Mouse (Mus musculus) heart, adult 18-20 months (tissue): Measurements from ENCODE around the gene S100a16. TPM values are rescaled to one million over a fixed set of nuclear protein-coding genes. Genes with fewer than 3 reads are reported as not detected.
A peak's percentile ranks its signal among the peaks of the same experiment; 100 is the strongest.

Source experiments
- DNase-seq, 2 experiments: peaks; one replicate each; pipeline ENCODE4 v3.0.0; 2021 to 2022; ENCODE audit warnings: mixed read lengths in 1 of 2
- total RNA-seq, 2 experiments: library from RNA; stranded (reverse); gene quantifications; 2 replicates each; pipeline ENCODE4 v1.2.3; 2021

Gene S100a16
- total RNA-seq, 2 experiments from 2014 or later: 62.9 to 71.8 TPM

- DNase-seq: no peak
These were observed 19.3 kb upstream of the S100a16 start for GRCm38 (mm10) chr3:90517711-90518110.

DNA sequence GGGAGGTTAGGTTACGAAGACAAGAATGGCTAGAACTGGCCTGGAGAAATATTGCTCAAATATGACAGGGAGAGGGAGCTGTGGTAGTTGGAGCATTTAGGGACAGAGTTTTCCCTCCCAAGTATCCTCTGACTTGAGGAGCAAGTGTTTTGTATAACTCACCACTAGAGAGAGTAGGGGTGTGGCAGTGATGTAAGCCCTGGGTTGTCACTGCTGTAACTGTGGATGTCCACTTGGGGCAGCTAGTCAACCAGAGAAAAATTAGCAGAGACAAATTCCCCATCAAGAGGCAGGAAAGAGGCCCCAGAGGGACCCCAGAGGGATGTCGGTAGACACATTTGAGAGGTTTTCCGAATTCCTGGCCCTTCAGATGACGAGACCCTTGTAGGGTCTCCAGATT, 11.6 kb upstream of the S100a16 start:
- DNase-seq: peak; percentile 78 to 80

DNA sequence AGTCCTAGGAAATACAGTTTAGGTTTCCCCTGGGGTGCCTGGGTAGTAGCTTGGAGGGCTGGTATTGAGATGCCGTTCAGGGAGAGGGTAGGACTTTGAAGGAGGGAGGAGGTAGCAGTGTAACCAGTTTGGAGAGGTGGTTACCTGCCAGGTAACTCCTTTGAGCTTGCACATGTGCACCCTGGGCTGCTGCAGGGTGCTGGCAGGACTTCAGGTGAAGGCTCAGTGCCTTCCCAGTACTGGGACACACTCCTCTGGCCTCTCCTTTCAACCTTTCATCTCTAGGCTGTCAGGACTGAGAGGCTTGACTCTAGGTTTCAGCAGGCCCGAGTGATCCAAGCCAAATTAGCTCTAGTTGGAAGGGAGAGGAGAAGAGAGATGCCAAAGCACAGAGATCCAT, 11.0 kb upstream of the S100a16 start:
- DNase-seq: no peak

- DNase-seq: peak in 1 of 2 experiments; percentile 55
These were observed 10.5 kb upstream of the S100a16 start, which contains the start of gene S100a14 for GRCm38 (mm10) chr3:90526580-90526979. TSS of gene S100a14 (plus strand) at chr3:90526856.

- no peak for DNase-seq
These were observed 9.7 kb upstream of the S100a16 start for GRCm38 (mm10) chr3:90527291-90527873.

- no peak for DNase-seq
These were observed 5.3 kb upstream of the S100a16 start for GRCm38 (mm10) chr3:90531713-90532112.

DNA sequence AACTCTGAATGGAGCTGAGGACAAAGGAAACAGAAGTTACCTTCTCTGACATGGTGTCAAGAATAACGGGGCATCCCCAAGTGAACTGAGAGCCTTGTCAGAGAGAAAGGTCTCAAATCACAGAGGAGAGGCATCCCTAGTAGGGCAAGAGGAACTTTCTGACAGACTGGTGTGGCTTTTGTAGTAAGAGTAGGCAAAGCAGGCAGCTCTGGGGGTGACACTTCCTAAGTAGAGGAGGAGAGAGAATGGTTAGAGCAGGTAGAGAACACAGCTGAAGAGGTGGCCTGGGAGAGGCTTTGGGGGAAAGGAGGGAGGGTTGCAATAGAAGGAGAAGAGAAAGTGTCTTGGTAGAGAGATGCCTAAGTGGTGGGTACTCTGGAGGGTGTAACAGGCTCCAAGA, 1.6 kb upstream of the S100a16 start:
- no peak for DNase-seq

DNA sequence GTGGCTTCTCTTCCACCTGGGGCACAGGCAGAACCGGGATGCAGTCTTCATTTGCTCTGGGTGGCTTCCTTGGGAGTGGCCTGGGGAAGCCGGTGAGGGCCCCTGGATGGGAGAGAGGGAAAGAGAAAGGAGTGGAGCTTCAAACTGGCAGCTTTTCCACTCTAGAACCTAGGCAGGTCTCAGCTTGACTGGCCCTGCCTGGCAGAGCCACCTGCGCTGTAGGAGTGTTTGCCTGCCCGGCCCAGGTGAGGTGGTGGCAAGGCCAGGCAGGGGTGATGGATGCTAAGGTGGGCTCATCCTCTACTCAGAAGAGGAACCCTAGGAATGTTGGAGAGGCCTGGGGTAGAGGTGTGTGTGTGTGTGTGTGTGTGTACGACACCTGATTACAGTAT, 847 bp downstream of the S100a16 start:
- no peak for DNase-seq

DNA sequence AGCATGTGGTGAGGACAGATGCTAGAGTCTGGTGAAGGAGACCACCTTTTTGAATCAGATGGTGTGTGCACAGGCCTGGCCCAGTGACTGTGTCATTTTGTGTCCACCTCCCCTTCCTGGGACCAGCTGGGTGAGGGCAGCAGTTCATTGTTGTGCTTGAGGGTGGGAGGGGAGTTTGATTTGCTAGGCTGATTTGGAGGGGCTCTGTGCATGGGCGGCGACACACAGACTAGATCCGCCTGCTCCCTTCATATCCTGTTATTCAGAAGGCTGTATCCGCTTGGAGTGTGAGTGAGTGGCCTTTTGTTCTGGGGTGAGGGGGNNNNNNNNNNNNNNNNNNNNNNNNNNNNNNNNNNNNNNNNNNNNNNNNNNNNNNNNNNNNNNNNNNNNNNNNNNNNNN, 3.9 kb downstream of the S100a16 start:
- DNase-seq: peak; percentile 65 to 82

GRCm38 (mm10) chr3:90549676-90550420, 12.8 kb downstream of the S100a16 start:
- DNase-seq: peak in 1 of 2 experiments; percentile 30

DNA sequence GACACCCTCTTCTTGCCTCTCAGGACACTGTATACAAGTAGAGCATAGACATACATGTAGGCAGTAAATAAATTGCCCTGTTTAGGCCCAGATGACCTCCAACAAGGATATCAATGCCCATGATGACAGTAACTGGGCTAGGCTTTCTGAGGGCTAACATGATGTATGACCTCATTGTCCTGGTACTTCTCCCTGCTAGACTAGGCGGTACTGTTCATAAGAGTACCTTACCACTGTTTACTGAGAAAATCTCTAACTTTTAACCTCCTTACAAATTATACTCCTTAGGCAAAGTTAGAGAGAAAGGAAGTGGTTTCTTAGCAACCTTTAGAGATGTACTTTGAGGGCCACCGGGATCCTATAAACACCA, 13.4 kb downstream of the S100a16 start:
- no peak for DNase-seq

DNA sequence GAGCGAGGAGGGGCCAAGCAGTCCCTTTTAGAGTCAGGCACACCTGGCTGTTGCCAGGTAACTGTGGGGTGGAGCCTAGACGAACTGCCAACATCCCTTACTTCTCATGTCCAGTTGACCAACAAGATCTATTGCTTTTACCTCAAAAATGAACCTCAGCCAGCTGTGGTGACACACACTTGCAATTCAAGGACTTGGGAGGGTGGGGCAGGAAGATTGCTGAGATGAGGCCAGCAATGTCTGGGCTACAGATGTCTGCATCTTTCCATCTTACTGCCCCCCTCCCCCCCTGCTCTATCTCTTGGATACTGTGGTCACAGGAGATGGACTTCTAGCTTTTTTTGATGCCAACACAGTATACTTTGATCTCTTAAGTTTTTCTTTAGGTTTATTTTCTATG, 15.2 kb downstream of the S100a16 start:
- no peak for DNase-seq

DNA sequence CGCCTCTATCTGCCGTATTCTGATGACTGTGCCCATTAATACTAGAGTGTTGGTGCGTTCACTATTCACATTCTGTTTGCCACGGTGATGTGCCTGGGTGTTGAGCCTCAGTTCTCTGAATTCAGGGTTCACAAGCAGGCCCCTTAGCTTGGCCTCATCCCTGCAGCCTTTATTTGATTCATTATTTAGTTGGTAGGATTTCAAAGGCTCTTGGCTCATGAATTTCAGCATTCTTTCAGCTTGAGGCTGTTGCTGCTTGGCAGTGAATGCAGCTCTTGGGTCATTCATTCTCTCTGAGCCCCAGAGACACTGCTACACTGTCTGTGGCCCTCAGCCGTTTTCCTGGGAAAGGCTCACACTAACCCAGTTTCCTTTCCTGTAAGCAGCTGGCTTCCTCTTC, 18.9 kb downstream of the S100a16 start:
- DNase-seq: peak; percentile 39 to 63

DNA sequence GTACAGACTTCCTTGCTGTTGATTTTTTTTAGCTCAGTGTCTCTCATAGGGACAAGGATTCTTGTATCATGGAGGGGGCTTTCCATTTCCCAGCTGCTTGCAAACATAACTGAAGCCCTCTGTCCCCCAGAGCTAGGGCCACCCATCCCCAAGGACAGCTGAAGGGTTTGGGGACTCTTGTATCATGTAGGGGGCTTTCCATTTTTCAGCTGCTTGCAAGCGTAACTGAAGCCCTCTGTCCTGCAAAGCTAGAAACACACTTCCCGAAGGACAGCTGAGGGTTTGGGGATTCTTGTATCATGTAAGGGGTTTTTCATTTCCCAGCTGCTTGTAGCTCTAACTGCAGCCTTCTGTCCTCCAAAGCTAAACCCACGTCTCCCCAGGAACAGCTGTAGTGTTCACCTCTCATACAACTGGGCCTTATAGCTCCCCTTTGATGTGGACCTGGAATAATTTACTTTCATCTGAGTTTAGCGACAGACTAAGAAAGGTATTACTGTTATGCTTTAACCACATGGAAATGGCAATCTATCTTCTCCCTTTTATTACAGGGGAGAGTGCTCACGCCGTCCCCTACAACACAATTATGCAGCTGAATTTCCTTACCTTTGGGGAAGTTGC, 23.1 kb downstream of the S100a16 start, which contains the start of gene S100a3:
TSS of gene S100a3 (plus strand) at position 571 of the 621 bp plus-strand sequence.
- no peak for DNase-seq

DNA sequence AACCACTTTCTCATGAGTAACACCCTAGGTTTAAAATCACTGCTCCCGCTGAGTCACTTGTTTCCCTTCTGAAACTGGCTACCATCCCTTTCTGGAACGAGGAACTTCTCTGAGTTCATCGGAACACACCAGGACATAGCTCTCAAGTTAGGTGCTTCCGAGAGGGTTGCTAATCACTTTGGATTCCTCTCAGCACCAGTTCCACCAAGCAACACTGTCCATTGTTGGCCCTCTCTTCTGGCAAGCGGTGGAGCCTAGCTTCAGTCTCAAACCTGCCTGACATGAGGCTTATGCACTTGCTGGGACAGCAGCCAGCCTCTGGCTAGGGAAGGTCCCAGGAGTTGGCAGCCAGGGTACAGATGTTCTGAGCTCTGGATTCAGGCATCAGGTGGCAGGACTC, 37.6 kb downstream of the S100a16 start:
- DNase-seq: peak; percentile 50 to 65

DNA sequence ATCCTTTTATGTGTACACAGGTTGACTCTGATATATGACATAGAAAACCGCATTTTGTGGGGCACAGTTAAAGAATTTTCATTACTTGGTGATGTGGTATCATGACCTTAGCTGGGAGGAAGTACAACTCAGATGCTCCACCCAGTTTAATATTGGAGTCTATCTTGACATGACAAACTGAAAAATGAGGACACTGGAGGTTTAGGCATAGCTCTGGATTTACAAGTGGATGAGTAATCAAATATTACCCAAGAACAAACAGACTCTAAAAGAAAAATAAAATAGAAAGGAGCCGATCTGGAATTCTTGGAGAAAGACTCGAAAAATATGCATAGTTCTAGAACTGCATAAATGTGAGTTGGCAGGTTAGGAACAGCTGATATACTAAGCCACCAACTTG, 38.3 kb downstream of the S100a16 start:
- DNase-seq: no peak

GRCm38 (mm10) chr3:90576351-90577001, 39.4 kb downstream of the S100a16 start:
- no peak for DNase-seq

GRCm38 (mm10) chr3:90579433-90579832, 42.4 kb downstream of the S100a16 start:
- no peak for DNase-seq

GRCm38 (mm10) chr3:90581141-90581540, 44.1 kb downstream of the S100a16 start:
- no peak for DNase-seq

GRCm38 (mm10) chr3:90582156-90582555, 45.1 kb downstream of the S100a16 start:
- no peak for DNase-seq

- DNase-seq: no peak
These were observed 45.5 kb downstream of the S100a16 start for GRCm38 (mm10) chr3:90582556-90582955.

DNA sequence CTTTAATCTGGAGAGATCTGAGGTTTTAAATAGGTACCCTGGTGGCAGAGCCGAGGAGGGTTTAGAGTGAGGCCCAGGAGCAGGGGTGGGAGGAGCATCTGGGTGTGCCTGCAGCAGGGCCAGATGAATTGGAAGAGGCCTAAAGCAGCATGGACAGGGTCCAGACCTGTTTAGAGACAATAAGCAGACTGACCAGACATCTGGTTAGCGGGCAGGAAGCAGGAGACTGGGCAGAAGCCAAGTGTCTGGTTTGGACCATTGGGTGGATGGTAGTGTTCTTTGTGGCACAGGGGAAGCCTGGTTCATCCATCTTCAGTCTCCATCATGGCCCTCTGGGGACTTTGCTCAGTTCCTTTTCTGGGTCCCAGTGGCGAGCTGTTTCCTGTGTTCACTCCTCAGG, 46.8 kb downstream of the S100a16 start:
- peak in 1 of 2 experiments; percentile 72 for DNase-seq

DNA sequence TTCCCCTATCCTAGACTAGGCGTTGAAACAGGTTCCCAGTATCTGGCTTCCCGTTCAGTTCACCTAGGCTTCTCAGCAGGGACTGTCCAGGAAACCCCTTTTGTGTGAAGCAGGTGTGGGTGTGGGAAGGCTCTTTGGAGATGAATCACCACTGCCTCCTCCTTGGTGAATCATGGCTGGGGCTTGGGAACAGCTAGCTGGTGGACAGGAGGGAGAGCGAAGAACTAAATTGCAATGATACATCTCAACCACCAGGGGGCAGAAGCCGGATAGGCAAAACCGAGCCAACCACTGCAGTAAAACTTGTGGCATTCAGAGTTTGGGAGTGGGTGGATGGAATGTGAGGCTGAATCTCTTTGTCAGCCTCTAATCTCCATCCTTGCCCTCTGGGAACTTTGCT, 48.5 kb downstream of the S100a16 start:
- DNase-seq: peak; percentile 82 to 84
